Mouse (Mus musculus): ENCODE results near the gene Maats1.

- TF ChIP-seq EP300 (IDR thresholded peaks at IDR 0.05; ENCODE audit: insufficient read depth, low read depth, low read length) (no peak), CTCF (IDR thresholded peaks at IDR 0.05) (no peak)
Measured at GRCm38 (mm10) chr16:38374379-38375140, 32.6 kb upstream of the Maats1 start.
